Mouse (Mus musculus): ENCODE results near the gene Rgs17.

DNA sequence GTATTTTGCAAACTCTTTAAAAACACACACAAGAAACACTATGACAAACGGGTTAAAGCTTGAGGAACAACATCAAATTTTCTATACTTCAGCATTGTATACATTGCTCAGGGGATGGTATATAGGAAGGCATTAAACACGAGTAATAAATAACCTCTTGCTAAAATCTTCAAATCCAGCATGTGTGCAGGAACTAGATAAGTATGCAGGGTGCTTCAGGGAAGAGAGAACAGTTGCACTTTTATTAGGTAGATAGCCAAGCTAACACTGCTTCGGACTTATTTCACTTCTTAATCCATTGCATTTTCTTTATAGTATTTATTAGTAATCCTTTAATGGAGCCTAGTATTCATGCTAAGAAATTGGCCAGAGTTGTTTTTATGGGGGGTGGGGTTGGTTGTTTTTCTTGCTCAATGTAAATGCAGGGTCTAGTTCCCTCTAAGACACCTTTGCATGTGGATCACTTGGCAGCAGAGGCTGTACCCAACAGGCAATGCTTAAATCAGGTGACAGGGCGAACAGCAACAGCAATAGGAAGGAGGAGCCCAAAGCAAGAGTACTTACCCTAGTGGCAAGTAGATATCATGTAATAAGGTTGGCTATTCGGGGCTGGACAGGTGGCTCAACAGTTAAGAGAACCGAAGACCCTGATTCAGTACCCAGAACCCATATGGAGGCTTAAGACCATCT, 95.7 kb downstream of the Rgs17 start:
- TF ChIP-seq CTCF (IDR thresholded peaks at IDR 0.05; ENCODE audit: extremely low read depth, insufficient read length, insufficient replicate concordance, low read depth, low read length) (no peak), POLR2A (IDR thresholded peaks at IDR 0.05; ENCODE audit: low read depth, low read length) (no peak)
